Mouse (Mus musculus): Measurements from ENCODE around the gene Slc25a26.

DNA sequence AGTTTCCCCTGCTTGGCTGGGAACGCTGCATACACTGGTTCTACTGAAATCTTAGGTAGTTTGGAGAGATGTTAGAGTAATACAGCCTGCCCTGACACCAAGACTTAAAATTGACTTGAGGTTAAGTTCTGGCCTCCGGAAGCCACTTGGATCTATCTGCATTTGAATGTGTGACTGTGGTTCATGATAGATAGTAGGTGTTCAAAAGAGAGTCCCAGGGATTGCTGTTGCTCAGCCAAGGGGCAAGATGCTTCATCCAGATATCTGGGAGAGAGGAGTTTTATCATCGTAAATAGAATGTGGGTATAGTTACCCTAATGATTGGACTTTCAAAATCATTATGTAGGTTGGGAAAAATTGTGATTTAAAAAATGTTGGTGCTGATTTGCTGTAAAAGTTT, 40.0 kb downstream of the Slc25a26 start:
- TF ChIP-seq POLR2A (IDR thresholded peaks at IDR 0.05; ENCODE audit: borderline replicate concordance, extremely low read depth, insufficient read depth, insufficient read length, poor library complexity, severe bottlenecking), result no peak
- TF ChIP-seq CTCF (IDR thresholded peaks at IDR 0.05; ENCODE audit: borderline replicate concordance, extremely low read depth, insufficient read depth, insufficient read length), result no peak
